Mouse (Mus musculus) left cerebral cortex, adult 11 months (tissue): ENCODE results near the gene Dscam.
"Not testable (repeated sequence)": the region's sequence is repeated elsewhere in the genome, so short reads cannot be mapped to it uniquely, and the experiment has no call there.

Experiments
- DNase-seq: peaks from one replicate; pipeline ENCODE4 v3.0.0; 2022; ENCODE audit warnings: low spot score

Dscam gene

GRCm38 (mm10) chr16:96888036-96888435, 282.5 kb downstream of the Dscam start:
- DNase-seq = peak; percentile 22

DNA sequence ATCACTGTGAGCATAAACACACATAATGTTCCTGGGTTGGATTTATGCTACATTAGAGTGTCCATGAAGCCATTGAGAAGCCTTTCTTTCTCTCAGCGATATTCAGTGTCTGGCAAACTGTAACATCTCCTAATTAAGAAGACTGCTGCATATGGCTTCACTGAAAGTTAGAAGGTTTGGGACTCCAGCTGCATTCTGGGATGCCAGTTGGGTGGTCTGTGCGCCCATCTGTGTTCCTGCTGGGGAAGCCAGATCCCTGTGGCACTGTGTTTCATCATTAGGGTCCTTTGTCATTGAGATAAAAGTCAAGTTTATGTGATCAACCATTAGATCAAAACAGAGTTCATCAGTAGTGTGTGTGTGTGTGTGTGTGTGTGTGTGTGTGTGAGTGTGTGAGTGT, 284.7 kb downstream of the Dscam start:
- DNase-seq = no peak

- DNase-seq = not testable (repeated sequence)
Measured at GRCm38 (mm10) chr16:96884590-96884989, 286.0 kb downstream of the Dscam start.

GRCm38 (mm10) chr16:96877271-96877670, 293.3 kb downstream of the Dscam start:
- no peak for DNase-seq

- DNase-seq = no peak
Measured at GRCm38 (mm10) chr16:96872799-96873198, 297.8 kb downstream of the Dscam start.

GRCm38 (mm10) chr16:96857571-96857970, 313.0 kb downstream of the Dscam start:
- DNase-seq = no peak

DNA sequence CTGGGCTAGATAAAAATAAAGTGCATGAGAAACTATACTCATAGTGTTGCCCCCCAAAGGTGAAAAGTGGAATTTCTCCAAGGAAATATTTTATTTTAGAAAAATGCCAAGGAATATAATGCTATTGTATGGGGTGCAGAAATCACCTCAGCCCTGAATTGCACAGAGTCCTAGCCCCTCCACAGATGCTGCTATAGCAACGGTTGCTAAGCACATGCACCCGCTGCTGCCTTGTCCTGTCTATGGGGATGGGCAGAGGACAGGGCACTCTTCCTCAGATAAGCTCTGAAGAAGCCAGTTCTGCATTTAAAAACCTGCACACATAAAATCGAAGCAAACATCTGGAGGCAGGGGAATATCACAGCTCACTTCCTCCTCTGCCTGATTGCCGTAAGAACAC, 315.5 kb downstream of the Dscam start:
- no peak for DNase-seq

- peak; percentile 58 for DNase-seq
Measured at GRCm38 (mm10) chr16:96852383-96852782, 318.2 kb downstream of the Dscam start.

DNA sequence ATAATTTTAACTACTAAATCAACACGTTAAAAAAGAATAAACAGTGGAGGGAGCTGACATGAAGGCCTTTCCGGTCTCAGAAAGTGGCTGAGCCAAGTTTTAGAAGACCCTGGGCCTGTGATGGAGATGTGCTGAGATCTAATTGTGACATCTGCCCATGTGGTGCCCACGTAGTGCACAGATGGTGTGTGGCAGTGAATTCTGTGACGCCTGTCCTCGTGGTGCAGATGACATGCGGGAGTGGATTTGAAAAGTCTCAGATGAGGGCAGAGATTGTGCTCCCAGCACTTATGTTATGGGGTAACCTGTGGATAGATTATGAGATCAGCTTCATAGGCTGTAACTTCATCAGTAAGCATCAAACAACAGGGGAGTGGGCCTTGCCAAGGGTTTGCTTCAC, 321.6 kb downstream of the Dscam start:
- DNase-seq = no peak

- no peak for DNase-seq
Measured at GRCm38 (mm10) chr16:96846585-96846984, 324.0 kb downstream of the Dscam start.

DNA sequence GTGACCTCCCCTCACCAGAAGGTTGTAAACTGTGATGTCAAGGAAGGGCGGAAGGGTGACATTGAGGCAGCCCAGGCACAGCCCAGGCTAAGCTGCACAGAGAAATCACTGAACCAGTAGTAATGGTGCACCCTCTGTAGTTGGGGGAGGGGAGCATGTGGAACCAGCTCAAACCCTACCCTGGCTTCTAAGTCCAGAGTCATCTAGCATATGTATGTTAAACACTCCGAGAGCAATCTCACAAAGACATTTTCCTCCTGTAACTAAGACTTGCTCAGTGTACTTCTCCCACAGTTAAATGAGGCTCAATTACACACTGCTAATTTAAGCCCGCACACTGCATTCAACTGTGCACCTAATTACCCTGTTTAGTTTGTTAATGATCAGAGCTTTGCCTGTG, 324.4 kb downstream of the Dscam start:
- no peak for DNase-seq

DNA sequence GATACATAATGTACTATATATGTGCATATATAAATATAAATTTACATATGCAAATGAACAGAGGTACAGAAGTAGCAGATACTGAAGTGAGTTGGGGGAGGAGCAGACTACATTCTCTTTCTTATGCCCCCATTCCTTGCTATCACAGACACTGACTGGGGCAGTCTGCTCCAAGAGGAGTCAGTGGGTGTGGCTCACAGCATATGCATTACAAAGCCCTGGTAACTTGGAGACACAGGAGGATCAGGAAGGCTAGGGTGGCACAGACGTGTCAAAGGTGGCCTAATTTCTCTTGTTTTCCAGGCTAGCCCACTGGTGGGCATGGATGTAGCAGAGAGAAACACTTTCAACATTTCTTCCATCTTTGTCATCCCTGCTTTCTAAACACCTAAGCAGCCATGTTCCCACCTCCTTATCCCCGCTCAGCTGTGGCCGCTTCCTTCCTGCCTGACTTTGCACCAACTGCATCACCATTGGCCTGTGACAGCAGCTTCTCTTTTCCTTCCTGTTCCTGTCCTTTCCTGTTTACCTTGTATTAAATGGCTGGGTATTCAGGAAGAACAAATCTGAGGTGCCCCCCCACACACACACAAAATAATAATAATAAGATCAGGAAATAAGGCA, 325.0 kb downstream of the Dscam start:
- no peak for DNase-seq

DNA sequence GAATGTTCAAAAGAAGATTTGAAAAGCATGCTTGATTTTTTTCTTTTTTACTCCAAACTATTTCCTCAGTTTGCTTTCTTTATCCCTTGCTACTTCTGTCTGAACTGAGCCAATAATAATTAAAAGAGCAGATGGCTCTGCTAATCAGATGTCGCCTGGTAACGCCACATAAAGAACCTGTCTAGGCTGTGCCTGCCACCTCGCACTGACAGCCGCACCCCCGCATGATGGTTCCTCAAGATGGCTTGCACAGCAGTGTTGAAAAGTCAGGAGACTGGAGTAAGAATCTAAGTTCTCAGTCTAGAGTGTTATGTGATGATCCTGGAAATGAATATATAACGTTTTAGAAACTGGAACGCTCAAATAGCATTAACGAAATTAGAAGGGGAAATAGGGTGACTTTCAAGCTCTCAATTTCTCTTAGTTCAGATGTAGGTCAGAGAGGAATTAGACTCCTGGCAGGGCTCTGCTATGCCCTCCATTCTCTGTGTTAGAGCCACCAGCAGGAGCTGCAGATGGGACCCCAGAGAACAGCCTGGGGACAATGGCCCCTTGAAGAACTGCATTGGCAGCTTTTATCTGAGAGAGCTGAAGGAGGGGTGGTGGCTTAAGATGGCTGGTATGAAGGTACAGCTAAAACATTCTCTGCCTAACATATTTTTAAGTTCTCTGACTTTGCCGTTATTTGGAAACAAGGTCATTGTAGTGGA, 326.7 kb downstream of the Dscam start:
- peak; percentile 30 for DNase-seq

DNA sequence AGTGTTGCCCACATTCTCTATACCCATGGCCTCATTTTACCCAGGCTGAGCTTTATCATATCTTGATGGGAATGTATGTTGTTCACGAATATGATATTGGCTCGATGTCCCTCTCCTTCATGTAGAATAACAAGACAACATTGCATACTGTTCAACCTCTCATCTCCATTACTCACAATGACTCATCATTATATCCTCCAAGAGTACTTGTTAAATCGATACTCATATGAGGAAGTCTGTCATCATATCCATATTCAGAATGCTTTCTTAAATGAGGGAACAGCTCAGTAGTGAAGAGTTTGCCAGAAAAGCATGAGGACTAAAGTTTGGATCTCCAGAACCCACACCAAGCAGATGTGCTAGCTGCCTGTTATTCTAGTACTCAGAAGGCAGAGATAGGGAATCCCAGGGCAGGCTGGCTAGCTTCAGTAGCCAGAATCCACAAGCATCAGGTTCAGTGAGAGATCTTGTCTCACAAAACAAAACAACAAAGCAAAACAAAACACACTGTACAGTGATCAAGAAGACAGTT, 327.7 kb downstream of the Dscam start:
- DNase-seq = no peak

- DNase-seq = peak; percentile 39
Measured at GRCm38 (mm10) chr16:96819649-96820048, 350.9 kb downstream of the Dscam start.

DNA sequence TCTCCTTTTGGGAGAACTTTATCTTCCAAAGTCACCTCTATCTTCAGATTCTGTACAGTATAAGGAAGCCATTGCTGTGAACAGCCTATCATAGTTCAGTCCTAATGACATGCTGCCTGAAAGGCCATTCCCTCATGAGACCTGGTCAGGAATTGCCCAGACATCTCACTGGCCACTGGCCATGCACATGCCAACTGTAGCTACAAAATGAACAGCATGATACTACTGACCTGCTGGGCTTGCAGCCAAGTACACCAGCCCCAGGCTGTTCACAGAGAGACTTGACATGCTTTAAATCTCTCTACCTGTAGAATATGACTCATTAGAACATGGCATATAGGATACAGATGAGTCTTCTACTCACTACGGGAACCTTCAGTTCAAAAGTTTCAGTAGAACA, 364.3 kb downstream of the Dscam start:
- DNase-seq = no peak

DNA sequence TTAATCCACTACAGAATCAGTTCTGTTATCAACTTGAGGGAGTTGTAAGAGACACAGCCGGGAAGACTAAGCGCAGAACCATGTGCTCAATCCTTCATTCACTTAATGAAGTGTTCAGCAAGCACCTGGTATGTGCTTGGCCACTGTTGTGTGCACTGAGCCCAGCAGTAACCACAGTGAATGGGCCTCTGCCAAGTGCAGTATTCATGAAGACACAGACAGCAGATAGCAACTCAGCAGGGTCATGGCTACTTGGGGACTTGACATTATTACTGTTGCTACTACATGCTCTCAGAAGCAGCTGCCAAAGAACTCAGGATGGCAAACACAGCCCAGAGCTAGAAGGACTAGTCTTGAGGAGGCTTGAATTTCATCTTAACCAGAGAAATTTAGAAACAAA, 367.9 kb downstream of the Dscam start:
- no peak for DNase-seq

DNA sequence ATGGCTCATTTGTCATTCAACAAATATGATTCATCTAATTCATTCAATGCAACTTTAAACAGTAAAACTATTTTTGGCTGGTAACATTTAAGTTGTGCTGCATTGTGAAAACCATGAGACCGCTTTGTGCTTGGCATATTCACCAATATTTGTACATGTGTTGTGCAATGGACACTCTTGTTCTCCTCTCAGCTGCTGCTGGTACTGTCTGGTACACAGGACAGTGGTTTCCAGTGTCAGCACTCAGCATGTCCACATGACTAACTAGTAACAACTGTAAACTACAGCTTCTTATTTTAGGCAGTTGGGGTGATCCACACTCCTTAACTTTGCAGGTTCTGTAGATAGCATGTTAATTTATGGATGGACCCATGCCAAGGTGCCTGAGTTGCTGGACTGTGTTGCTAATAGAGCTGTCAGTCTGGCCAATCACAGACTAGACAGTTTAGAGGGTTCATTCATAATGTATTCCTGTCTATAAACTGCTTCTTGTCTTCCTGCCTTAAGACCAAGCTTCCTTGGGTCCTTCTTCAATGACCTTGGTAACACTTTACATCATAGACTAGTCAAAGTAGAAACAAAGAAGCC, 368.8 kb downstream of the Dscam start:
- DNase-seq = no peak

DNA sequence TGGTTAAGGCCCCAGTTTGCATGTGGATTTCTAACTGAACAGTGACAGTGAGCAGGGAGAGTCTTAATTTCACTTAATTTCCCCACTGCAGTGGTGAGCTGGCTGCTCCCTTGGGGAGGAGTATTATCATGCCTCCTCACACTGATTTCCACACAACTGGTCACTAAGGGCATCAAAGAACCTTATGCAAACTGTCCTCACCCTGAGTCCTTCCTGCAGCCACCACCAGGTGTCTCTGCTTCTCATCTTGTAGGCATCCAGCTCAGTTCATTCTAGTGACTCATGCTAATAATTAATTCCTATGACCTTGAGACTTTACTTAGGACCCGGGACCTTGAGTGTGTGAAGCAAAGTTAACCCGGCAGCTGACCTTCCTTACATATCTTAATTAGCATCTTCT, 375.1 kb downstream of the Dscam start:
- DNase-seq = no peak

- no peak for DNase-seq
Measured at GRCm38 (mm10) chr16:96791307-96791706, 379.2 kb downstream of the Dscam start.

- DNase-seq = no peak
Measured at GRCm38 (mm10) chr16:96788286-96788685, 382.3 kb downstream of the Dscam start.

DNA sequence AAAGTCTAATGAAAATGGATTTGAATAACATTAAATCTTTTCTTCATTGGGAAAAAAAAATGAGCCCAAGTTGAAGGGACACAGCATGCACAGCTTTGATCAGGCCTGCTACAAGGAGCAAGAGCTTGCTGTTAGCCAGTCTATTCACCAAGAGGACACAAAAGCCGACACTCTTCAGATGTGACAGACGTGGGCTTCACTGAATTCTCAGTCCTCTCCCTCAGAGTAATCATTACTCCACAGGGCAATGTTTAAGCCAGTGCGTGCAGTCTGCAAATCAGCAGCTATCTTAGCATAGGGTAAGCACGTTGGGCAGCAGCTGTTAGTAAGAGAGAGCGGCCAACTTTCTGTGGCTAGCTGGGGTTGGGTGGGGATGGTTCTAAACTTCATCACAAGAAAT, 391.5 kb downstream of the Dscam start:
- DNase-seq = no peak

DNA sequence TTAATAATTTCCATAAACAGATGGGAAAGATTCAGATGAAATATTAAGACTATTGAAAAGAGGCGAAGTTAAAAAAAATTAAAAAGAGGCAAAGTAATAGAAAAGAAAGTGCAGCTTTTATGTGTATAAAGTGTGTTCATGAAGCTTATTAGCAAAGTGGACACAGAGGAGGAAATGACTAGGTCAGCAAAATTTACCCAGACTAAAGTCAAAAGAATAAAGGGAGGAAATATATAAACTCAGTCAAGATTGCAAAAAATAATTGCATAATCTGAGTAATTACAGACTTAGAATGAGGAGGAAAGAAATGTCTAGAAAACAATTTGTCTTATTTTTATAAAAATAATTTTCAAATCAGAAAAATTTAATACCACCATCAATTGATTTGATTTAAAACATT, 396.3 kb downstream of the Dscam start:
- no peak for DNase-seq
